Mouse (Mus musculus): ENCODE results near the gene Faim2. TPM values are rescaled to one million over a fixed set of nuclear protein-coding genes. Genes with fewer than 3 reads are reported as not detected.

Faim2 gene
- polyA plus RNA-seq, 1 experiment from 2014 or later = 58.2 TPM

DNA sequence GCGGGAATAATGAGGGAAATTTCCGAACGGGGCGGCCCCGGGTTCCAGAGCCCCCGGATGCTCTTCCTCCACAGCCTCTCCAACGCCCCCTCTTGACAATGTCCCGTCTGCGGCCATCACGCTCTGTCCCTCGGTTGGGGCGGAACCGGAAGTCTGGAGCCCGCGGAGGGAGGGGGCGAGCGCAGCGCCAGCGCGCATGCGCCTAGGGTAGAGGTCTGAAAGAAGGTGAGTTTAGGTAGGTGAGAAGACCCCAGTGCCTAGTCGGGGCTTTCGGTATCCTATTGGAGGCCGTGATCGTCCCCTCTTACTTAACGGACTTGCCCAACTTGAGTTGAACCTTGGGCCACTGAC is 53.4 kb downstream of the Faim2 start, which contains the start of gene Bcdin3d:
Bcdin3d (minus strand) TSS at position 155 of the 351 bp plus-strand sequence.
- H3K36me3 ChIP-seq (ENCODE audit: control insufficient read depth, insufficient read depth, low read length) = no peaks in the 10 kb centered on the region
- H3K9me3 ChIP-seq (ENCODE audit: control insufficient read depth, low read length) = no peaks in the 10 kb centered on the region
- H3K27ac ChIP-seq (ENCODE audit: low read depth, low read length) = peak within 1 kb of the TSS; percentile 73
- peak within 1 kb of the TSS; percentile 60 for H3K4me2 ChIP-seq (ENCODE audit: low read length)
- no peaks in the 10 kb centered on the region for H3K27me3 ChIP-seq (replicated peaks; ENCODE audit: control insufficient read depth, insufficient read depth, low read length)
- H3K4me1 ChIP-seq (ENCODE audit: control insufficient read depth, insufficient read depth, low read depth, low read length) = peaks cover 4% of the 10 kb centered on the region; the same call in 1 of the 2 replicates
- peak within 1 kb of the TSS; percentile 84 for H3K9ac ChIP-seq (ENCODE audit: low read depth, low read length)
- under 1% methylated on average over 25 of the region's 26 CpGs for WGBS
- peak within 1 kb of the TSS; percentile 70 for H3K4me3 ChIP-seq (ENCODE audit: low read length)
- peak; percentile 91 for ATAC-seq

DNA sequence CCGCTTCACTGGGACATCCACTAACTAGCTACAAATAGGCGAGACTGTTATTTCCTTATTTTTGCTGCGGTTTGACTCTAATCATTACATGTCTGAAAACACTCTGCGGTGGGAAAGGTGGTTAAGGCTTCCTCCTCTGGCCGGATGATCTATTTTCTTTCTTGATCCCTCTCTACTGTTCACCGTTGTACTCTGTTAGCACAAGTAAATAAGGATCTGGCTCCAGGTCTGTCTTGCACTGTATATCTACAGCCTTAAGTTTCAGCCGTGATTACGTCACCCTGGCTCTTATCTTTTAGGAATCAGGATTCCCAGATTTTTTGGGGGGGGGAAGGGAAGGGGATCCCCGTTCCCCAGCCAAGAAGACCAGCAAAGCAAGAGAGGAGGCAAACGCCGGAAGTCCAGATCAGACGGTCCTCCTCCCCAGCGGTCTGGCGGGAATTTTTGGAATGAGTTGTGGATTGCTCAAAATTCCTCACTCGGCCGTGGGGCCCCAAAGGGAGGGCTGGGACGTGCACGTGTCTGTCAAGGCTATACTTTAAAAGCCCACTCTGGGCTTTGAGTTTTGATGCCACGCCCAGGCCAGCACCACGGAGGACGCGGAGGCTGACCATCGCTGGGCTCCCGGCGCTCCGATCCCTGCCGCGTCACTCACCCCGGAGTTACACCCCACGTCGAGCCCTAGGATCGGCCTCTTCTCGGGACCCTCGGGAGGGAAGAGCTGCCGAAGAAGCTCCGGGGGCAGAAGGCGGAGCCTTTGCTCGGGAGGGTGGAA is 54.0 kb downstream of the Faim2 start:
- peak; percentile 74 for ATAC-seq
- WGBS = 5% methylated on average over 38 of the region's 38 CpGs

DNA sequence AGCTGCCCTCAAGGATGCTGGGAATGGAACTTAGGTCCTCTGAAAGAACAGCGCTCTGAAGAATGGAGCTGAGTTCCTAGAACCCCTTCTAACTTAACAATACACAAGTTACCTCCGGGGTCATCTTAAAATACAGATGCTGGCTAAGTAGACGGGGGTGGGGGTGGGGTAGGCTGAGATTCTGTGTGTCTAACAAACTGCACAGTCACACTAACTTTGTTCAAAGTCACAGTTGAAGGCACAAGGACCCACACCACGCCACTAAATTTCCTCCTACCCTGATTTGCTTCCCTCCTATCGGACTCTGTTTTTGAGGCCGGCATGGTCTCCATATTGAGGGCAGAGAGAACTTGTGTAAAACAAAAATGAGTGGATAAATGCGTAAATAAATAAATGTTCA is 55.0 kb downstream of the Faim2 start:
- Histone ChIP-seq H3K4me1 (ENCODE audit: control insufficient read depth, insufficient read depth, low read depth, low read length) (peaks cover 4% of the 10 kb centered on the region; the same call in 1 of the 2 replicates), H3K9ac (ENCODE audit: low read depth, low read length) (no peak overlapping the region), H3K9me3 (ENCODE audit: control insufficient read depth, low read length) (no peaks in the 10 kb centered on the region), H3K4me2 (ENCODE audit: low read length) (no peak overlapping the region), H3K27me3 (replicated peaks; ENCODE audit: control insufficient read depth, insufficient read depth, low read length) (no peaks in the 10 kb centered on the region), H3K4me3 (ENCODE audit: low read length) (no peak overlapping the region), H3K27ac (ENCODE audit: low read depth, low read length) (no peak overlapping the region), H3K36me3 (ENCODE audit: control insufficient read depth, insufficient read depth, low read length) (no peaks in the 10 kb centered on the region)
- ATAC-seq = no peak
- WGBS = 84% methylated on average over 7 of the region's 7 CpGs

More for the DNA sequence above, 54.0 kb downstream of the Faim2 start:
- H3K4me3 ChIP-seq (ENCODE audit: low read length) = peak overlapping the region; percentile 70
- peak overlapping the region; percentile 73 for H3K27ac ChIP-seq (ENCODE audit: low read depth, low read length)
- H3K9ac ChIP-seq (ENCODE audit: low read depth, low read length) = peak overlapping the region; percentile 84
- H3K9me3 ChIP-seq (ENCODE audit: control insufficient read depth, low read length) = no peaks in the 10 kb centered on the region
- no peaks in the 10 kb centered on the region for H3K27me3 ChIP-seq (replicated peaks; ENCODE audit: control insufficient read depth, insufficient read depth, low read length)
- H3K4me1 ChIP-seq (ENCODE audit: control insufficient read depth, insufficient read depth, low read depth, low read length) = peaks cover 4% of the 10 kb centered on the region; the same call in 1 of the 2 replicates
- peak overlapping the region; percentile 60 for H3K4me2 ChIP-seq (ENCODE audit: low read length)
- H3K36me3 ChIP-seq (ENCODE audit: control insufficient read depth, insufficient read depth, low read length) = no peaks in the 10 kb centered on the region

DNA sequence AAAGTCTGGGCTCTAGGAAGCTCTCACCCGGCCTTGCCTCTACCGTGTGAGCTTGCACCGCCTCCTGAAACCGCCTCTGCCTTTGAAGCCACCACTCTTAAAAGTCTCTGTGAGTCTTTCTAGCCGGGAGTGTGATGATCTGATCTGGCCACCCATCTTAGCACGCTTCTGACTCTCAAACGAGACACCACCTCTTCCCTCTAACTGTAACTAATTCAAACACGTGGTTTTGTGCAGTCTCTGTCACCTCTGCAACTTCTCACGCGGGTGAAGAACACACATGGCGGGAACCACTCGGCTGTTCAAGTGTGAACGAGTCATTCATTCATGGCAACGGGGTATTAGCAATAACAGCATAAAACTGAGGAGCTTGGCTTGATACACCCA is 56.3 kb downstream of the Faim2 start:
- H3K4me3 ChIP-seq (ENCODE audit: low read length) = no peak overlapping the region
- peaks cover 4% of the 10 kb centered on the region; the same call in 1 of the 2 replicates for H3K4me1 ChIP-seq (ENCODE audit: control insufficient read depth, insufficient read depth, low read depth, low read length)
- H3K36me3 ChIP-seq (ENCODE audit: control insufficient read depth, insufficient read depth, low read length) = no peaks in the 10 kb centered on the region
- H3K9me3 ChIP-seq (ENCODE audit: control insufficient read depth, low read length) = no peaks in the 10 kb centered on the region
- no peaks in the 10 kb centered on the region for H3K27me3 ChIP-seq (replicated peaks; ENCODE audit: control insufficient read depth, insufficient read depth, low read length)
- ATAC-seq = no peak
- H3K27ac ChIP-seq (ENCODE audit: low read depth, low read length) = no peak overlapping the region
- no peak overlapping the region for H3K4me2 ChIP-seq (ENCODE audit: low read length)
- no peak overlapping the region for H3K9ac ChIP-seq (ENCODE audit: low read depth, low read length)
- WGBS = 78% methylated on average over 14 of the region's 14 CpGs

DNA sequence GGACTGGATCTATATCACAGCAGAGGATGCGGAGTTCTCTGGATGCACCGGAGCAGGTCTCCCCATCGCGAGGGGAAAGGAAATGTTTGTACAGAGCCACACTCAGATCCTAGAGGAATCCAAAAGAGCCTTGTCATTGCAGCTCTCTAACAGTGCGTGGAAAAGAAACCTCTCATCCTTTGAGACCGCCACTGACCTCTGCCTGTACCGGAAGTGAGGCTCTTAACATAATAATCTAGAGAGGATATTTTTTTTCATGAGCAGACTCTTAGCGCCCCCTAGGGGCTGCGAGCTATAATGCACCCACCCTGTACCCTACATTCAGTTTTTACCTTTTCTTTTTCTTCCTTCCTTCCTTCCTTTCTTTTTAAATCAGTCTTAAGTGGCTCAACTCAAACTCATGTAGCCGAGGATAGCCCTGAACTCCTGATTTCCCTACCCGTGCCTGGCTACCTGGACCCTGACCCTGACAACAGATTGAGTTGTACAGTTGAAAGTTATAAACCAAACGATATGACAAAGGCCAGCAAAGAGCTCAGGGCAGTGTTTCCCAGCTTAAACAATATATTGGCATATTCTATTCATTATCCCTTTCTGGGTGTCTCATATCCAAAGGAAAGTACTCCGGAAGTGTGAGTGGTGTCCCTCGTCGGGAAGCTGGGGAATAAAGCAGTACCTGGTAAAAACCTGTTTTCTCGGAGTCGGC is 56.8 kb downstream of the Faim2 start:
- 60% methylated on average over 17 of the region's 17 CpGs for WGBS
- H3K4me2 ChIP-seq (ENCODE audit: low read length) = 0 out of 2 replicates have a peak overlapping the region, but pooled peaks have one; percentile 9
- no peaks in the 10 kb centered on the region for H3K27me3 ChIP-seq (replicated peaks; ENCODE audit: control insufficient read depth, insufficient read depth, low read length)
- no peak overlapping the region for H3K4me3 ChIP-seq (ENCODE audit: low read length)
- no peak overlapping the region for H3K9ac ChIP-seq (ENCODE audit: low read depth, low read length)
- ATAC-seq = no peak
- H3K36me3 ChIP-seq (ENCODE audit: control insufficient read depth, insufficient read depth, low read length) = no peaks in the 10 kb centered on the region
- no peak overlapping the region for H3K27ac ChIP-seq (ENCODE audit: low read depth, low read length)
- H3K4me1 ChIP-seq (ENCODE audit: control insufficient read depth, insufficient read depth, low read depth, low read length) = peaks cover 4% of the 10 kb centered on the region; the same call in 1 of the 2 replicates
- H3K9me3 ChIP-seq (ENCODE audit: control insufficient read depth, low read length) = no peaks in the 10 kb centered on the region

DNA sequence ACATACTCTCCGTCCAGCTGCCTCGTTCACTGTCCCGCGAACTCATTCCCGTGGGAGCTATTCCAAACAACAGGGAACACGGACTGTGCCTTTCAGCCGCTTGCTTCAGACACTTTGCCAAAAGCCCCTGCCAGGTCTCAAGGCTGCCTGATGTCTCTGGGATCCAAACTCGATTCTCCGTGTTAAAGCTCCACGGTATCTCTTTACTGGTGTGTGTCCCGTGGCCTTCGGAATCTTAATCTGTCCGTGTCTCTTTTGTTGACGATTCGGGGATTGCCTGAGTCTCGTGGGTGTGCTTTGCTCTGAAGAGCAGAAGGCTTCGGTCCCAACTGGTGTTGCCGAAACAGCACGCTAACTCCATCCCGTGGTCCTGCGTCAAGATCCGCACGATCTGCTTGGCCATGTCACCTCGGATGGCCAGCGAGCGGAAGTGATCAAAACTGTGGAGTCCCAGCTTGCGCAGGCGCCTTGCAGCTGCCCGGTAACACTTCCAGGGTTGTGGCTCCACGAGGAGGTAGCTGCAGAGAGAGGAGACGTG is 57.7 kb downstream of the Faim2 start:
- Histone ChIP-seq H3K4me2 (ENCODE audit: low read length) (no peak overlapping the region), H3K4me3 (ENCODE audit: low read length) (no peak overlapping the region), H3K4me1 (ENCODE audit: control insufficient read depth, insufficient read depth, low read depth, low read length) (peaks cover 4% of the 10 kb centered on the region; the same call in 1 of the 2 replicates), H3K27me3 (replicated peaks; ENCODE audit: control insufficient read depth, insufficient read depth, low read length) (no peaks in the 10 kb centered on the region), H3K27ac (ENCODE audit: low read depth, low read length) (no peak overlapping the region), H3K9ac (ENCODE audit: low read depth, low read length) (no peak overlapping the region), H3K9me3 (ENCODE audit: control insufficient read depth, low read length) (no peaks in the 10 kb centered on the region), H3K36me3 (ENCODE audit: control insufficient read depth, insufficient read depth, low read length) (no peaks in the 10 kb centered on the region)
- no peak for ATAC-seq
- 85% methylated on average over 31 of the region's 31 CpGs for WGBS

DNA sequence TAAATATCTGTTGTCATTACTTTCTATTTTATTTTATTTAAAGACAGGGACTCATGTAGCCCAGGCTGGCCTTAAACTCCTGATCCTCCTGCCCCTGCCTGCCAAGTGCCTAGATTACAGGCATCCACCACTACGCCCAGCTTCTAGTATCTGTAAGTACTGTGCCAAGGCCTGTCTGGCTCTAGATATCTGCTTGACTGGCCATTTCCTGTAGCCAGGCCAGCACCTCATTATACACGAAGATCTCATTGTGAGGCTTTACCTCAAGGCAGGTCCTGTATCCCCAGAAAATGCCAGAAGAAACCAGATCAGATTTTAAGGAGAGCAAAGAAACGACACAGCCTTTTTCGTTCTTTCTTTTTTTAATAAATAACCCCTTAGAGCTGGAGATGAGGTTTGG is 58.2 kb downstream of the Faim2 start:
- H3K27me3 ChIP-seq (replicated peaks; ENCODE audit: control insufficient read depth, insufficient read depth, low read length) = no peaks in the 10 kb centered on the region
- H3K36me3 ChIP-seq (ENCODE audit: control insufficient read depth, insufficient read depth, low read length) = no peaks in the 10 kb centered on the region
- no peak overlapping the region for H3K4me2 ChIP-seq (ENCODE audit: low read length)
- H3K4me1 ChIP-seq (ENCODE audit: control insufficient read depth, insufficient read depth, low read depth, low read length) = peaks cover 4% of the 10 kb centered on the region; the same call in 1 of the 2 replicates
- WGBS = 86% methylated on average over 4 of the region's 4 CpGs
- ATAC-seq = no peak
- no peaks in the 10 kb centered on the region for H3K9me3 ChIP-seq (ENCODE audit: control insufficient read depth, low read length)
- H3K9ac ChIP-seq (ENCODE audit: low read depth, low read length) = no peak overlapping the region
- H3K4me3 ChIP-seq (ENCODE audit: low read length) = no peak overlapping the region
- no peak overlapping the region for H3K27ac ChIP-seq (ENCODE audit: low read depth, low read length)

DNA sequence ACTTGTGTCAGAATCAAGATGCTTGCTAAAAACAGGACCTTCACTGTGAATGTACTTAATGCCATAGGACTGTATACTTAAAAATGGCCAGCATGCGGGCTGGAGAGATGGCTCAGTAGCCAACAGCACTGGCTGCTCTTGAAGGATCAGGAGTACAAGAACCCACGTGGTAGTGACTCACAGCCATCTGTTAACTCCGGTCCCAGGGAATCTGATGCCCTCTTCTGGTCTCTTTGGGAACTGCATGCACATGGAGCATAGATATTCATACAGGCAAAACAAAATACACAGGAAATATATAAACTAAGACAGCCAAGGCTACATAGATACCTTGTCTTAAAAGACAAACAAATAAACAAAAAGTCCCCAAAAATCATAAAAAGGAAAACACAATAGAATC is 58.9 kb downstream of the Faim2 start:
- H3K9ac ChIP-seq (ENCODE audit: low read depth, low read length) = no peak overlapping the region
- 0 out of 2 replicates have a peak, but pooled peaks have one; percentile 43 for ATAC-seq
- 41% methylated on average over 3 of the region's 3 CpGs for WGBS
- H3K27ac ChIP-seq (ENCODE audit: low read depth, low read length) = no peak overlapping the region
- peaks cover 4% of the 10 kb centered on the region; the same call in 1 of the 2 replicates for H3K4me1 ChIP-seq (ENCODE audit: control insufficient read depth, insufficient read depth, low read depth, low read length)
- H3K9me3 ChIP-seq (ENCODE audit: control insufficient read depth, low read length) = no peaks in the 10 kb centered on the region
- H3K4me3 ChIP-seq (ENCODE audit: low read length) = no peak overlapping the region
- no peaks in the 10 kb centered on the region for H3K27me3 ChIP-seq (replicated peaks; ENCODE audit: control insufficient read depth, insufficient read depth, low read length)
- no peak overlapping the region for H3K4me2 ChIP-seq (ENCODE audit: low read length)
- no peaks in the 10 kb centered on the region for H3K36me3 ChIP-seq (ENCODE audit: control insufficient read depth, insufficient read depth, low read length)

DNA sequence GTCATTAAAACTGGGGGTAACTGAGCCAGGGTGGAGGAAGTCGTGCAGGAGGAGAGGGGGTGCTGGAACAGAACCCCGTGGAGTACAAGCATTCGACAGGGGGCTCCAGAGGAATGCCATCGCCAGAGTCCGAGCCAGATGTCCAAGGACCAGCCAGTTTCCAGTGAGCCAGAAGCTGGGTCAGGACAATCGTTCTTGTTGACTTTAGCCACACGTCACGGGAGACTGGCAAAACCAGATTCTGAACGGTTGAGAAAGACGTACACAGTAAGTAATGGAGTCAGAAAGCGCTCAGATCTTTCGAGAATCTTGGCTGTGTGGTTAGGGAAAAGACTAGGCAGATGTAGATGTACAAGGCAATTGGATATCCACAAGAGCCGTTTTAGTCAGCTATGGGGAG is 64.8 kb downstream of the Faim2 start:
- 75% methylated on average over 13 of the region's 13 CpGs for WGBS
- Histone ChIP-seq H3K4me3 (ENCODE audit: low read length) (no peak overlapping the region), H3K9me3 (ENCODE audit: control insufficient read depth, low read length) (no peaks in the 10 kb centered on the region), H3K9ac (ENCODE audit: low read depth, low read length) (no peak overlapping the region), H3K27me3 (replicated peaks; ENCODE audit: control insufficient read depth, insufficient read depth, low read length) (no peaks in the 10 kb centered on the region), H3K4me2 (ENCODE audit: low read length) (no peak overlapping the region), H3K27ac (ENCODE audit: low read depth, low read length) (no peak overlapping the region), H3K4me1 (ENCODE audit: control insufficient read depth, insufficient read depth, low read depth, low read length) (peaks cover 4% of the 10 kb centered on the region), H3K36me3 (ENCODE audit: control insufficient read depth, insufficient read depth, low read length) (no peaks in the 10 kb centered on the region)
- no peak for ATAC-seq
